Mouse (Mus musculus) frontal cortex, postnatal 25 days (tissue): Measurements from ENCODE around the gene Chchd1.

Experiments
- DNase-seq, 2 experiments: peaks; one replicate each; pipeline ENCODE4 v3.0.0; 2022; ENCODE audit warnings: low spot score in 2 of 2

Chchd1 gene

GRCm38 (mm10) chr14:20702741-20703381, at the start of gene Chchd1:
Chchd1 (plus strand) TSS chr14:20703006.
- peak; percentile 81 to 89 for DNase-seq

GRCm38 (mm10) chr14:20654690-20655421, 48.0 kb upstream of the Chchd1 start:
- DNase-seq = no peak

GRCm38 (mm10) chr14:20655731-20656130, 47.1 kb upstream of the Chchd1 start:
- DNase-seq = no peak

DNA sequence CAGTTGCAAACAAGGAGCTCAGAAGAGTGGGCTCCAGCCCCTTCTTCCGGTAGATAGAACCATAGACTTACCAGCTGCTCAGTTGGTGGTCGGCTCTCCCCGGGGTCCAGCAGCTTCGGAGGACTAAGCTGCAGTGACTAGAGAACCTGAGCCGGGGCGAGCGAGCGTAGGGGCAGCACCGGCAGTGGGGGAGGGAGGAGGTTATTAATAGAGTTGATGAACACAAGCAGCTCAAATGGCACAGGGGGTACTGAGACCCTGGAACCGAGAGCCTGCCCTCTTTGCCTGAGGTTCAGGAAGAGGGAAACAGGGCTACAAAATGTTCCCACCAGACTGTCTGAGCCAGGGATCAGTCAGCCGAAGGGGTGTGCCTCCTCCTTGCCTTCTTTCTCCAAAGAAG, 46.4 kb upstream of the Chchd1 start, which contains the start of gene Myoz1:
Gene Myoz1, minus strand, starts transcription at position 180 of the 400 bp plus-strand sequence.
- DNase-seq = no peak

- DNase-seq = peak in 1 of 2 experiments; percentile 31
These were observed 44.5 kb upstream of the Chchd1 start for GRCm38 (mm10) chr14:20658326-20658725.

DNA sequence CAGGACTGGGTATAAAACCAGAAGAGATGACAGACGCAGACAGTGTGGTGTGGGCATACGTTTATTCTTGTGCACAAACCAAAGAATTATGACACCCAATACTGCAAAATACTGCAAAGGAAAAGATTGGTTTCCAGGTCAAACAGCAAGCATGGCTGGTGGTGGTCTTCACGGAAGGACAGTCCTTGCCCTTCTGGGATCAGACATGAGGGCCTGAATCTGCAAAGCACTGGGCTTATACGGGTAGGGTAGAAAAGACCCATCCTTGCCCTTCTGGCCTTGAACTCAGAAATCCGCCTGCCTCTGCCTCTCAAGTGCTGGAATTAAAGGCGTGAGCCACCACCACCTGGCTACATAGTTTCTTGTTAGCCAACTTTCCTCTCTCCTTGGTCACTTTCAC, 43.9 kb upstream of the Chchd1 start:
- DNase-seq = no peak

GRCm38 (mm10) chr14:20659687-20660086, 43.1 kb upstream of the Chchd1 start:
- DNase-seq = no peak

DNA sequence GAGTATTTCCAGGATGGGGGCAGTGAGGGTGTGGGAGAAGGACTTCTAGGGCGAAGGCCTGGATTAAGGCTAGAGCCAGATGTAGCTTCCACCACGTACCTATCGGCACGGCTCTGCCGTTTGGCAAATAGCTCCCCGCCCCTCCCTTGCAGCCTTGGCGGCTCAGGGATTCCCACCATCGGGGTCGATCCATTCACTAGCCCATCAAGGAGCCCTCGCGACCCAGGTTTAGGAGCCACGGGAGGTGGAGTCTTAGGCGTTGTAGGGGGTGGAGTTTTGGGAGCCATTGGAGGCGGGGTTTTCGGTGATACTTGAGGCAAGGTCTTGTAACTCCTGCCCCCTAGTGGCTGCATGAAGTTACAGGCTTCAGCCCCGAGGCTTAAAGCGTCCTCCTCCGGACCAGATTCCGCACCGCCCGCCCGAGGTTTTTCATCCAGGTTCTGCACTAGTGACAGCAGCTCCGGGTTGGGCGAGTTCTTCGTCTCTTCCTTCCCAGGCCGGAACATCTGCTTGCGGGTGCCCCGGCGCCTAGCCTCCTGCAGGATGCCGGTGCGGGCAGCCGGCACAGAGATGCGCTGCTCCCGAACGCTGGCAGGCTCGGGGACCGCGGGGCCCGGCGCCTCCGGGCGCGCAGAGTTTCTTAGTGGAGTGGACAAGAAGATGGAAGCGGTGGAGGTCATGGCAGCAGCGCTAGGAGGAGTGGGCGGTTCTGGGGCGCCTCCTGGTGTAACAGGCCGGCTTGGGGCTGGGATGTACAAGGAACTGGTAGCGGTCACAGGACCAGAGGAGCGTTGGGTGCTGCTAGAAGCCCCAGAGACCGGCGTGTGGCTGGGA, 41.8 kb upstream of the Chchd1 start:
- peak; percentile 83 to 90 for DNase-seq

DNA sequence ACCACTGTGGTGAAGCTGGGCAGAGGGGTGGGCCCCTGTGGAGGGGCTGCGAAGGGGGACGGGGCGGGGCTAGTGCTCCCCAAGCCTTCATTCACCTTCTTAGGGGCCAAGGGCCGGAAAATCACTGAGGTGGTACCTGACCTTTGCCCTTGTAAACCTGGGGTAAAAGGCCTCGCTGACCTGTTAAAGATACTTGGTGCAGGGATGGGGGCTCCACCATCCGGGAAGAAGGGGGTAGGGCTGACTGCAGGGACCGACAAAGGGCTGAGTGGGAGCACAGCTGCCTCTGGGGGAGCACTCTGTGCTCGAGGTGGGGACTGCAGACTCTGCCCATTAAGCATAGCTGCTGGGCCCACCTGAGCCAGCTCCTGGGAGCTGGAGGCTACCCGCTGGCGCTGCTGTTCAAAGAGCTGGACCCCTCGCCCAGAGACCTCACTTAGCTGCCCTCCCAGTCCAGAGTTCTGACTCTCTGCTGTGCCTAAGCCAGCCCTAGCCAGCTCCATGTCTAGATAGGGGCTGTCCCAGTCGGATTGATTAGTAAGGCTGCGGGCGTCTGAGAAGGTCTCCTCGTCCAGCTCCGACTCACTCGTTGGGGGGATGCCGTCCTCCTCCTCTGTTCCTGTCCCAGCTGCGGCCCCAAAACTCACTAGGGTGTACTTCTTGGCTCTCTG, 41.0 kb upstream of the Chchd1 start:
- no peak for DNase-seq

GRCm38 (mm10) chr14:20662740-20663139, 40.1 kb upstream of the Chchd1 start:
- DNase-seq = no peak

GRCm38 (mm10) chr14:20663601-20664000, 39.2 kb upstream of the Chchd1 start:
- DNase-seq = no peak

- no peak for DNase-seq
These were observed 38.4 kb upstream of the Chchd1 start for GRCm38 (mm10) chr14:20664436-20664835.

GRCm38 (mm10) chr14:20667469-20667868, 35.3 kb upstream of the Chchd1 start:
- no peak for DNase-seq

DNA sequence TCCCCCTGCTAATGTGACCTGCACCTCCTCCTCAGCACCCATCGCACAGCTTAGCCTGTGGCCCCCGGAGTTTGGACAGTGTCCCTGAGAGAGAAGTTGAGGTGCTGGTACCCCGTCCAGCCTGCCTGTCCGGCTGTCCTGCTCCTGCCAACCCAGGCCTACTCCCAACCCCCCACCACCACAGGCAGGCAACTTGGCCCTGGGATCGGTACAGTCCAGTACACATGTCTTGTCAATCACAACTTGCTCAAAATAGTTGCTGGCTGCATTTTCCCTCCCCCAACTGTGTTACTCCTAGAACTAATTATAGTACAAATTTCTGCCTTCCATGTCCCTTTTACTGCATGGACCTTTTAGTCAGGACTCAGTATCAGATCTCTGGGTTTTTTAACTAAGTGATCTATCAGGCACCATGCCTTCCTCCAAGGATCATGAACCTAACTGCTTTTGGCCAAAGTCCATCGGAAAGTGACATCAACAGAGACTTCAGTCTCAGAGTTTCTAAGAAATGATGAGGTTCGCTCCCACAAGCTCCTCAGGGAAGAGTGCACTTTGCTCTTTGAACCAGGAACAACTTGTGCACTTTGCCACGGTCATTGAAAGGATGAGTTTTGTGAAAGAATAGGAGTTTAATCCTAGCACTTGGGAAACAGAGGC, 34.5 kb upstream of the Chchd1 start, which contains the start of gene Synpo2l:
Gene Synpo2l, minus strand, starts transcription at position 201 of the 657 bp plus-strand sequence.
- DNase-seq = no peak

GRCm38 (mm10) chr14:20672990-20673389, 29.8 kb upstream of the Chchd1 start:
- DNase-seq = no peak

DNA sequence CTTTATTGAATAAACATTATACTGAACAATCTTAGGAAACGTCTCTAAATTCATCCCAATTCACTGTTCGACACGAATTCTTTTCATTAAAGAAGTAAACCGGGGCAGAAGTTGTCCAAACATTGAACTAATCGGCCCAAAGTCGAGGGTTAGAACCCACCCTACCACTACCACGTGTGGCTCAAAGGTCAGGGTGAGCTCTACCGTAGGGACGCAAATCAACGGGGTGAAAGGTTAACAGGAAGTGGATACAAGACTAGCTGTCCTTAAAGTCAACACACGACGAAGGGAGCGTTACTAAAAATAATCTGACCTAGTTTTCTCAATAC, 29.1 kb upstream of the Chchd1 start:
- DNase-seq = peak in 1 of 2 experiments; percentile 38

- peak; percentile 86 to 94 for DNase-seq
These were observed 28.6 kb upstream of the Chchd1 start, which contains the start of gene Sec24c for GRCm38 (mm10) chr14:20674064-20674833. Sec24c (plus strand) TSS chr14:20674308.

DNA sequence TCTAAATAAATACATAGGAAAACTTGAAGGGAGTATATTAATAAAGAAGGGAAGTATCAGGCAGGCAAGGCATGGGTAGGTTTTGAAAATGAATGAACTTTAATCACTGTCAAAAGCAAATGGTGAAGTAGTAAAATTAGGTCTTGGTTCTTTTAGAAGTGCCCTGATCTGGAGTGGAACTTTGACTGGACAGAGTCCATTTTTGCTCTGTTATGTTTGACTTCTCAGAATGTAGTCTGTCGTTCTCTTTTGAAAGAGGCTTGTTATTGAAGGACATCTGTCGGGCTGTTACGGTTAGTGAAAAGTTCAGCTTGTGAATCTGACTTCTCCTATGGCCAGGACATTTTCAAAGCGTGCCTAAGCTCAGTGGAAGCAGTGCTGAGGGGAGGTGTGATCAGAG, 24.9 kb upstream of the Chchd1 start:
- no peak for DNase-seq

DNA sequence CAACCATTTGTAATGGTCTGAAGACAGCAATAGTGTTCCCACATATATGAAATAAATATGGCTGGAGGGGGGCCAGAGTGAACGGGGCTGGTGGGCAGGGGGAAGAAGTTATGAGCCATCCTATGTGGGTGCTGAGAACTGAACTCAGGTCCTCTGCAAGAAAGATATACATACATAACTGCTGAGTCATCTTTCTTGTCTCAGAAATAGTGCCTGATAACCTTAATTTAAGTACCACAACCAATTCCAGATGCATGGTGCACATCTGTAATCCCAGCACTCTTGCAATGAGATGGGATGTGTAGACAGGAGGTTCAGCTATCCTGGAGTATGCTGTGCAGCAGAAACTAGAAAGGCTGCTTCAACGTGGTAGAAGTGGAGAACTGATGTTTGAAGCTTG, 21.1 kb upstream of the Chchd1 start:
- no peak for DNase-seq

DNA sequence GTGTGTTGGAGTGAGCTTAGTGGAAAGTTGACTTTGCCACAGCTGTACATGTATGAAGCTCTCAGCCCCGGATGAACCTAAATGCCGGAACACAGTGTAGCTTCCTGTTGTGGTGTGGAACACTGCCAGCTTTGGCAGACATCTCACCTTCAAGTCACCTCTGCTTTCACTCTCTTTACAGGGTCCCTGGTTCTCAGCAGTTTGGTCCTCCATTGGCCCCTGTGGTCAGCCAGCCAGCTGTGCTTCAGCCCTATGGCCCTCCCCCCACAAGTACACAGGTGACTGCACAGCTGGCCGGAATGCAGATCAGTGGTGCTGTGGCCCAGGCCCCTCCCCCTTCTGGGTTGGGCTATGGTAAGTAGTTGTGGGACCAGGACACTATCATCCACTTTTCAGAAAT, 20.3 kb upstream of the Chchd1 start:
- DNase-seq = no peak
